Mouse (Mus musculus): Measurements from ENCODE around the gene Entr1.
A peak's percentile ranks its signal among the peaks of the same experiment; 100 is the strongest.

The Entr1 gene

GRCm38 (mm10) chr2:26389154-26389690, at the start of gene Entr1, which contains the start of gene Pmpca:
Gene Entr1, minus strand, starts transcription at chr2:26389316.
Gene Pmpca, plus strand, starts transcription at chr2:26389339.
- DNase-seq (ENCODE audit: low read depth, low spot score) = peak; percentile 67

DNA sequence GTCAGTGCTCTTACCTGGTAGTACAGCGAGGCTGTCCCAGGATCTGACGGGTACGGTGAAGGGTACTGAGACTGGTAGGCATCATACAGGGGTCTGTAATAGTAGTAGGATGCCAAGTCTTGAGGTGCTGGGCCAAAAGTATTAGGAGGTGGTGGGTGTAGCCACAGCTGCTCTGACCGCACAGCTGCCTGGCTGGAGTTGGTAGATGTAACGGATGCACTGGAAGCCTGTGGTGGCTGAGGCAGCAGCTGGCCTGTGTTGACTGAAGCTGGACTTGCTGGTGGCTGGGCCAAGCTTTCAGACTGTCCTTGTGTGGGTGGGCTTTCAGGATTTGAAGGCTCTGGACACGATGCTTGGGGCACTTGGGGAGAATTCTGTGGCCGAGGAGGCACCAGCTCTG, 49.3 kb upstream of the Entr1 start:
- DNase-seq (ENCODE audit: low read depth, low spot score) = no peak

DNA sequence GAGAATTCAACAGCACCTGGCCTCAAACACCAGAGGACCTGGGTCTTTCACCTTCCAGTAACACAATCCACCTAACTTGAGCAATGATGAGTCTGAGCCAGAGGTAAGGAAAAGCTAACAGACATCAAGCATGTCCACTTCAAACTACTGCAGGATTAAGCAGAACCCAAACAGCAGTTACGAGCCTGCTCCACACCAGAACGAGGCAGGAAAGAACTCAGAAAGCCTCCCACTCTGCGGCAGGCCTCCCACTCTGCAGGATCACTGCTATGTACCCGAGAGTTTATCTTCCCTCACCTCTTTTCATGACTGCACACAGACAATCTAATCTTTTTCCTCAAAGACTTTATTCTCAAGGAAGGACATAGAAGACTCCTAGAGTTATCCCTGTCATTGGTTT, 48.1 kb upstream of the Entr1 start:
- no peak for DNase-seq (ENCODE audit: low read depth, low spot score)

DNA sequence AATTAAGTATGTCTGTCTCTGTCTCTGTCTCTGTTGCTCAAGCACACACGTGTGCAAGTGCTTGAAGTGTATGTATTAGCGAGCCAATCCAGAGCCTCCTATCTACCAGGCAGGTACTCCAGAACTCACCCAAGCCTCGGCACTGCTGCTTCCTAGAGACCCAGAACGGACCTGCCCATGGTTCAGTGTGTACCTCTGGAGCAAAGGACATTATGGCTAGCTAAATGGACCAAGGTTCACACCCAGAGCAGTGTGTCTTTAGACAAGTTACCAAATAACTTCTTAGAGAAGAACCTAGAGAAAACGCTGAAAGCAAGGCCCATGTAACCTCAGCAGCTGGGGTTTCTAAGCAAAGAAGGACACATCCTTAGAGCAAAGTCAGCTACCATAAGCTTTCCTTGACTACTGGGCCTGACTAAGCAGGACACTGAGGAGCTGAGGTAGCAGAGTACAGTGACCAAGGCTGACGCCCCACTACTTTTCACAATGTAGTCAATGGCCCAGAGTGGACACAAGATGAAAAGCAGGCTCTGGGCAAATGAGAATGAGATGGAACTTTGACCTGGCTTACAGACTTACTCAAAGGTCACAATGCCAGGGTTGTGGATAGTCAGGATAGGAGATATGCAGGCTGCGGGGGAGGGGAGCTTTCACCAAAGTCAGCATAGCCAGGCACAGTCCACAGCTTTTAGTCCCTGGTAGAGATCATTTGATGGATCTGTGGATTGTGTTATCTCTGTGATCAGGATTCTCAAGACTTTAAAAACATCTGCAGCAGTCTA, 45.9 kb upstream of the Entr1 start:
- no peak for DNase-seq (ENCODE audit: low read depth, low spot score)

- DNase-seq (ENCODE audit: low read depth, low spot score) = no peak
Observed at GRCm38 (mm10) chr2:26429851-26430250, 40.7 kb upstream of the Entr1 start.

DNA sequence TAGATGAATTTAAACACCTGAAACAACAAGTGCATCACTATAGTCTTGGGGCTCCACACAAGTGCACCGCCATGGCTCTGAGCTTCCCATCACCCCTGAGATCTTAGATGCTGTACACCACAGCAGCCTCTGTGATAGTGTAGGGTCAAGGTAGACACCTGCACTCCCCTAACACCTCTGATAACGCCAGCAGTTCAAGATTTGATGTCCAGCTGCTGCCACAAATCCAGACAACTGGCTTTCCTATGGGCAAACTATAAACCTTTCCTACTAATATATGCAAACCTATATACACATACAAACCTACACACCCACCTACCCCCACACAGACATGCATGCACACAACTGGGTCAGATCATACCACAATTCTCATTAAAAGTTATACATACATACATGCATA, 35.4 kb upstream of the Entr1 start:
- DNase-seq (ENCODE audit: low read depth, low spot score) = no peak

GRCm38 (mm10) chr2:26423086-26423485, 34.0 kb upstream of the Entr1 start:
- no peak for DNase-seq (ENCODE audit: low read depth, low spot score)

DNA sequence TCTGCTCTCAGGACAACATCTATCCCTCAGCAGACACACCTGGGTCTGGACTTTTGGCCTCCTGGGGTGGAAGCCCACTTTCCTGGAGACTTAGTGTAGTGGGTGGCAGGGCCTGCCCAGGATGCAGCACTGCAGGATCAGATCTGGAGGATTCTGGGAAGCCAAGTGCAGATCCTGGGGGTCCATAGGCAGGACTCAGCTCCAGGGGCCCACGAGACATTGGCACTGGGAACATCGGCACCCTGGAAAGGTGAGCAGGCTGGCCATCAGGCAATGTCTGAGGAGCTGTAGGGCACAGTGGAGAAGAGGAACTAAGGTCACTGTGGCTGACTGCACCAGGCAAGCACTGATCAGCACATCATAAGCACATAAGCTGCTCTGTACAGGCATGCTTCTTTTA, 32.9 kb upstream of the Entr1 start:
- no peak for DNase-seq (ENCODE audit: low read depth, low spot score)

DNA sequence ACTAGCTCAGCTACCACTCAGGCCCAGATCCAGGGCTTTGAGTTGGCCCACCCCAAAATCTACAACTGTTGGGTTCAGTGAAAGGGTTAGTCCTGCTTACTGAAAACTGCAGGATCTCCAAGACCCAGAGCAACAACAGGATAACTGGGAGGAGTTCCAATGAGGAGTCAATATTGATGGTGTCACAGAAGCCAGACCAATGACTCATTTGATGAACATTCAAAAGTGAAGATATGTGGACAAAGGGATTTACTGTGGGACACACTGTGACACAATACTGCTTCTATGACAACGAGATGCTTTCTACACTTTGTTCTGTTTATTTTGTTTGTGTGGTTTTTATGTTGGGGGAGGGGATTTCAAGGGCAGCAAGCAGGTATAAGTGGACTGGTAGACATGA, 29.0 kb upstream of the Entr1 start:
- no peak for DNase-seq (ENCODE audit: low read depth, low spot score)

DNA sequence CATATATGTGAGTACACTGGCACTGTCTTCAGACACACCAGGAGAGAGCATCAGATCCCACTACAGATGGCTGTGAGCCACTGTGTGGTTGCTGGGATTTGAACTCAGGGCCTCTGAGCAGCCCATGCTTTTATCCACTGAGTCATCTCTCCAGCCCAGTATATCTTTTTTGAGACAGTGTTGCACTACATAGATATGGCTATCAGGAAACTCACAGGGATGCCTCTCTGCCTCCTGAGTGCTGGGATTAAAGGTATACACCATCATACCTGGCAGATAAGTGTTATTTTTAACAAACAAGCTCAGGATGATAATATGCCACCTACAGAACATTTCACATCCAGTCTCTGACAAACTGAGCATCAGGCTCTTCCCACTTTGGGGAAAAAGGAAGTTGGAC, 27.9 kb upstream of the Entr1 start:
- DNase-seq (ENCODE audit: low read depth, low spot score) = no peak

- no peak for DNase-seq (ENCODE audit: low read depth, low spot score)
Observed at GRCm38 (mm10) chr2:26410931-26411411, 21.9 kb upstream of the Entr1 start.

DNA sequence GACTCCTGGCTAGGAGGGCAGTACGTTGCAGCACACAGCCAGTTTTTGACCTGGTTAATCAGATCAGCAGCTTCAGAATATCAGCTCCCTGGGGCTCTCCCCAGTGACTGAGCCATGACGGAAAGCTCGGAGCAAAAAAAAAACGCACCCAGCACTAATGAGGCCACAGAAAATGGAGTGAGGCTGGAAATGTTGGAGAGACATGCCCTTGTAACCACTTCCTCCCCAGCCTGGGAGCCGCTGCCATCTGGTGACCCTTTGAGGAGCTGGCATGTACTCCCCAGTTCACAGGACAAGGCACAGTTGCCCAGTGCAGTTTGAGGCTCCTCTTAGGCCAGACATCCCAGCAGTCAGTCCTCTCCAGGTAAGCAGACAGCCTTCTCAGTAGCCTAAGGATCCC, 21.0 kb upstream of the Entr1 start:
- no peak for DNase-seq (ENCODE audit: low read depth, low spot score)

DNA sequence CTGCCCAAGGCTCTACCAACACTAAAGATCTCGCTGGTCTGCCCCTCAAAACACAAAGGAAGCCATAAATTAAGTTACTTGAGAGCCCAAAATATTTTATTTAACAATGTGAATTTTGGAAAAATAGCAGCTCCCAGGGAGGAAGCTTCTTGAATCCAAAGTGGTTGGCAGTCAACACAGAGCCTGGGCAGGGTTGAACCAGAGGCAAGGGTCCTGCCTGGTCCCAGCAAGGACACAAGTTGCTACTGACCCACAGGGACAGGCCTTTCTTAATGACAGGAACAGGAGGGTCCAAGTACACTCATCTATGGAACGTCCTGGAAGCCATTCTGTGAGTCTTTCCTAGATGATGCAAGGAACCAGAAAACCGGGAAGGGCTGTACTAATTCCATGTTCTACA, 20.2 kb upstream of the Entr1 start:
- DNase-seq (ENCODE audit: low read depth, low spot score) = no peak

DNA sequence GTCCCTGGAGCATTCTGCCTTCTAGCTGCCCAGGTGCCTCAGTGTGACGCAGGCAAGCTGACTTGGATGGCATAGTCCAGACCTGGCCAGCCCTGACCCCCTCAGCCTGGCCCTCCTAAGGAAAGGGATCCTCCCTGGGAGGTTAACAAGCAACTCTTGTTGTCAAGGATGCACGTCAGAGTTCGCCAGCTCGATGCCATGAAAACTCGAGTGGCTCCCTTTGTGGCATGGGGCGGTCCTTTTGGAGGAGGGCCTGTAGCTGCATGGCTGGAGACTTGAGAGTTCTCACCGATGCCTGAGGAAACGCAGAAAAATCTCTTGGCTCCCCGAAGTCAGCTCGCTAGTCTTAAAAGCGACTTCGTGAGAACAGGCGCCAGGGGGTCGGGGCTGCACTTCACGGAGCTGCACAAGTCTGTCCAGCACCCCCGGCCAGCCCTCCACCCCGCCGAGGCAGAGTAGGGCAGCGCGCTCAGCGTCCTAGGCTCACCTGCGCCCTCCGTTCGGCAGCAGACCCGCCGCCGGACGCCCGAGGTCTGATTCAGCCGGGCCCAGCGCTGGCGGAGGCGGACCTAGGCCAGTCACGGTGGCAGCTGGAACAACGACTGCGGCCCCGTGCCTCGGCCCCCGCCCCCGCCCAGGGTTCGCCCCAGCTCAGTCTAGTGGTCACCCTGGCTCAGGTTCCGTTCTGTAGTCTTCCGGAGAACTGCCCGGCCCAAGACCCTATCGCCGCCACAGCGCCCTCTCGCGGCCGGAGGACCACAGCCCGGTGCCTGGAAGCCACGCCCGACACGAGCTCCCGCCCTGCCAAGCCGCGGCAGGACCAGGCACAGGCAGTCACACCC, 19.6 kb upstream of the Entr1 start, which contains the start of gene Inpp5e:
TSS of gene Inpp5e (minus strand) at position 689 of the 842 bp plus-strand sequence.
- peak; percentile 71 for DNase-seq (ENCODE audit: low read depth, low spot score)

DNA sequence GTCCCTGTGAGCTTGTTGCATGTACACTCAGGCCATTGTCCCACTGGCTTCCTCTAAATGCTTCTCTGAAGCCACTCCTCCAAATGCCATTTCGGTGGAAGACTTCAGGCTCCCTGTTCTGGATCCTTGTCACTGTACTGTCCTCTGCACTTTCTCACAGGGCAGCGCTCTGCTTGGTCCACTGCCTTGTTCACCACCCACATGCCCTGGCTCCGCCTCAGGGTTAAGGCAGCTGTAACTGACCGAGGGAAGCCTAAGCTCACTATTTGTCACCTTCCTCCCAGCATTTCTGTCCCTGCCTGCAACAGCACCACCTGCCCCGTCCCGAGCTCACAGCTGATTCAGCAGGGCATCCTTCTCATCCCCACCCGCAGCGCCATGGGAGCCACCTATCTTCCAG, 14.2 kb upstream of the Entr1 start:
- no peak for DNase-seq (ENCODE audit: low read depth, low spot score)

DNA sequence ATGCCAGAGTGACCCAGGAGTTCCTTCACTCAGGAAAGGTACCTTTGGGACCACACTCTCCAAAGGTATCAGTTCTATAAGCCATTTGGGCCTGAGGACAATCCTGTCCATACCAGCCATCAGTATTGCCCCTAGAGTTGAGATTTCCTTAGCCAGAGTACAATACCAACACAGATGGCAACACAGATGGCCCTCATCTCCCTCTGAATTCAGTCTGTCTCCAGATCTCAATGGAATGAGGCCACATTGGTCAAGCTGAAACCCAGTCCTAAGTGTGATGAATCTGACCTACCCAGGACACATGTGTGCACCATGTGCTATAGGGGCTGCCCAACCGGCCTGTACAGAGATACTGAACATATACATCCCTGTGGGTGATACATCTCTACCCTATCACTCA, 13.1 kb upstream of the Entr1 start:
- DNase-seq (ENCODE audit: low read depth, low spot score) = no peak

- no peak for DNase-seq (ENCODE audit: low read depth, low spot score)
Observed at GRCm38 (mm10) chr2:26401023-26401422, 11.9 kb upstream of the Entr1 start.

DNA sequence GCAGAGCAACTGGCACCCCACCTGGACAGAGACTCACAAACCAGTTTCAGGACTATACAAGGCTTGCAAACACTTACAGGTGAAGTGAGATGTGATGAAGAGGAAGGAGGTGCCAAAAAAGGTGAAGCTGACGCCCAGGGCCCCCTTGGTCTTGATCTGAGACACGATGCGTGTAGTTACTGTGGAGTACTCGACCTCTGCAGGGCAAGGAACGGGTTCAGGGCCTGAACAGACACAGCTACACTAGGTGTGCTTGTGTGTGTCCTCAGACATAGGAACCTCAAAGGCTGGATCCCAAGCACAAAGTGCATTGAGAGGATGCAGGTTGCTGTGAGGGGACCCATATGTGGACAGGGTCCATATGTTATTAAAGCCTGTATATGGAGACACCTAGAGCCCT, 11.2 kb upstream of the Entr1 start:
- no peak for DNase-seq (ENCODE audit: low read depth, low spot score)

- DNase-seq (ENCODE audit: low read depth, low spot score) = no peak
Observed at GRCm38 (mm10) chr2:26399647-26400046, 10.5 kb upstream of the Entr1 start.

DNA sequence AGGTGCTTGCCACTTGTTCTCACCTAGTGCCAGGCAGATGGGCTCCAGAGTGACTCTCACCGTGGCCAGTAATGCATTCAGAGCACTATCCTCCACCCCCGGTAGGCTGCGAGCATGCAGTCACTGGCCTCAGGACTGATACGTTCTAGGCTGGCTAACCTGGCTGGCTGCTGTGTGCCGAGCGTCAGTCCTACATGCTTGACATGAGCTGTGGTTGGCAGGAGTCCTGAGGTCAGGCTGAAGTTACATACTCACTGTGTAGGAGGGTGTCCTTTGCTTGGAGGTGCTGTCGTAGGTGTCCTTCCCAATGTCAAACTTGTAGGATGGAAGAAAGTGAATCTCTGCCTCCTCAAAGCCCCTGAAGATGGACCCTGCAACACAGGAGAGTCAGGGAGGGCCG, 9.9 kb upstream of the Entr1 start:
- no peak for DNase-seq (ENCODE audit: low read depth, low spot score)

DNA sequence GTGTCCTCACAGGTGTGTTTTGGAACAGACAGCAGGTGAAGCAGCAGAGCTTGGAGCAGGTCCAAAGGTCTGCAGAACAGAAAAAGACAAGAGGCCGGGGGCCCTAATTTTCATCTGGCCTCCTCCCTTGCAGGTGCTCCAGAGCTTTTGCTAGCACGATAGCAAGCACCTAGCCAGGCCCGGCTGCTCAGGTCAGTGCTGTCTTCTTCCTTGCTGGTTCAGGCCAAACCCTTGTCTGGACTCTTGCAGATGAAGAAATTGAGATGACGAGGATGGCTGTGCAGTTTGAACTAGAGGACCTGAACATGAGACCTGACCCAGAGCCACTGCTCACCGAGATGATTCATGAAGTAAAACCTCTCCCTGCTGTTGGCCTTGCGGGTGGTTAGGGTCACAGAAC, 2.5 kb upstream of the Entr1 start:
- DNase-seq (ENCODE audit: low read depth, low spot score) = no peak

GRCm38 (mm10) chr2:26390954-26391353, 1.8 kb upstream of the Entr1 start:
- DNase-seq (ENCODE audit: low read depth, low spot score) = no peak

Measured in brain, embryonic 18.5 days (tissue).